Mouse (Mus musculus): ENCODE measurements around the gene D630045J12Rik. TPM values are rescaled to one million over a fixed set of nuclear protein-coding genes. Genes with fewer than 3 reads are reported as not detected.

D630045J12Rik gene
- polyA plus RNA-seq, 1 experiment: 1.7 TPM

GRCm38 (mm10) chr6:38292871-38293646, 39.2 kb upstream of the D630045J12Rik start:
- no peak overlapping the region for H3K4me3 ChIP-seq (ENCODE audit: insufficient read depth, poor library complexity, severe bottlenecking)
- H3ac ChIP-seq (ENCODE audit: control insufficient read depth, insufficient read length, low read depth): no peak overlapping the region
- no peaks in the 10 kb centered on the region for H3K27me3 ChIP-seq (ENCODE audit: control insufficient read depth, insufficient read depth, insufficient read length)
- no peaks in the 10 kb centered on the region for H3K79me3 ChIP-seq (ENCODE audit: low read depth)
- peaks cover 6% of the 10 kb centered on the region for H3K79me2 ChIP-seq (ENCODE audit: control insufficient read depth, insufficient read depth)
- H3K36me3 ChIP-seq (ENCODE audit: control insufficient read depth, insufficient read depth): peaks cover 75% of the 10 kb centered on the region
- TF ChIP-seq MYOD1 (IDR thresholded peaks at IDR 0.05; ENCODE audit: control insufficient read depth, insufficient read length, low read depth) (no peak), CTCF (IDR thresholded peaks at IDR 0.05; ENCODE audit: control insufficient read depth, insufficient read depth, insufficient read length) (no peak), MAX (IDR thresholded peaks at IDR 0.05) (no peak), CEBPB (IDR thresholded peaks at IDR 0.05; ENCODE audit: low read depth) (no peak), FOSL1 (IDR thresholded peaks at IDR 0.05; ENCODE audit: insufficient read depth, low read length, poor library complexity, severe bottlenecking) (no peak), USF1 (IDR thresholded peaks at IDR 0.05; ENCODE audit: low read depth) (no peak), MYOG (IDR thresholded peaks at IDR 0.05; ENCODE audit: control insufficient read depth, extremely low read depth, insufficient read length) (no peak)

- Histone ChIP-seq H3K36me3 (ENCODE audit: control insufficient read depth, insufficient read depth) (peaks cover 34% of the 10 kb centered on the region), H3K27me3 (ENCODE audit: control insufficient read depth, insufficient read depth, insufficient read length) (no peaks in the 10 kb centered on the region), H3ac (ENCODE audit: control insufficient read depth, insufficient read length, low read depth) (no peak overlapping the region), H3K79me3 (ENCODE audit: low read depth) (no peaks in the 10 kb centered on the region), H3K79me2 (ENCODE audit: control insufficient read depth, insufficient read depth) (no peaks in the 10 kb centered on the region), H3K4me3 (ENCODE audit: insufficient read depth, poor library complexity, severe bottlenecking) (no peak overlapping the region)
- TF ChIP-seq MAX (IDR thresholded peaks at IDR 0.05) (no peak), CEBPB (IDR thresholded peaks at IDR 0.05; ENCODE audit: low read depth) (no peak), USF1 (IDR thresholded peaks at IDR 0.05; ENCODE audit: low read depth) (no peak), CTCF (IDR thresholded peaks at IDR 0.05; ENCODE audit: control insufficient read depth, insufficient read depth, insufficient read length) (no peak), MYOG (IDR thresholded peaks at IDR 0.05; ENCODE audit: control insufficient read depth, extremely low read depth, insufficient read length) (no peak), FOSL1 (IDR thresholded peaks at IDR 0.05; ENCODE audit: insufficient read depth, low read length, poor library complexity, severe bottlenecking) (no peak), MYOD1 (IDR thresholded peaks at IDR 0.05; ENCODE audit: control insufficient read depth, insufficient read length, low read depth) (no peak)
Measured at GRCm38 (mm10) chr6:38284422-38284821, 30.6 kb upstream of the D630045J12Rik start.

GRCm38 (mm10) chr6:38264466-38264865, 10.7 kb upstream of the D630045J12Rik start:
- TF ChIP-seq FOSL1 (IDR thresholded peaks at IDR 0.05; ENCODE audit: insufficient read depth, low read length, poor library complexity, severe bottlenecking) (no peak), USF1 (IDR thresholded peaks at IDR 0.05; ENCODE audit: low read depth) (no peak), MAX (IDR thresholded peaks at IDR 0.05) (no peak)
- H3K4me3 ChIP-seq (ENCODE audit: insufficient read depth, poor library complexity, severe bottlenecking): no peak overlapping the region
- no peaks in the 10 kb centered on the region for H3K27me3 ChIP-seq (ENCODE audit: control insufficient read depth, insufficient read depth, insufficient read length)
- H3K36me3 ChIP-seq (ENCODE audit: control insufficient read depth, insufficient read depth): no peaks in the 10 kb centered on the region
- no peaks in the 10 kb centered on the region for H3K79me2 ChIP-seq (ENCODE audit: control insufficient read depth, insufficient read depth)
- no peak overlapping the region for H3ac ChIP-seq (ENCODE audit: control insufficient read depth, insufficient read length, low read depth)
- no peaks in the 10 kb centered on the region for H3K79me3 ChIP-seq (ENCODE audit: low read depth)

GRCm38 (mm10) chr6:38263393-38264159, 9.8 kb upstream of the D630045J12Rik start:
- Histone ChIP-seq H3K36me3 (ENCODE audit: control insufficient read depth, insufficient read depth) (no peaks in the 10 kb centered on the region), H3K27me3 (ENCODE audit: control insufficient read depth, insufficient read depth, insufficient read length) (no peaks in the 10 kb centered on the region), H3K4me3 (ENCODE audit: insufficient read depth, poor library complexity, severe bottlenecking) (no peak overlapping the region), H3K79me3 (ENCODE audit: low read depth) (no peaks in the 10 kb centered on the region), H3ac (ENCODE audit: control insufficient read depth, insufficient read length, low read depth) (no peak overlapping the region), H3K79me2 (ENCODE audit: control insufficient read depth, insufficient read depth) (no peaks in the 10 kb centered on the region)
- TF ChIP-seq CEBPB (IDR thresholded peaks at IDR 0.05; ENCODE audit: low read depth): no peak
- no peak for TF ChIP-seq MAX (IDR thresholded peaks at IDR 0.05)
- TF ChIP-seq FOSL1 (IDR thresholded peaks at IDR 0.05; ENCODE audit: insufficient read depth, low read length, poor library complexity, severe bottlenecking): no peak
- no peak for TF ChIP-seq USF1 (IDR thresholded peaks at IDR 0.05; ENCODE audit: low read depth)
- TF ChIP-seq CTCF (IDR thresholded peaks at IDR 0.05; ENCODE audit: control insufficient read depth, insufficient read depth, insufficient read length): no peak
- TF ChIP-seq MYOG (IDR thresholded peaks at IDR 0.05; ENCODE audit: control insufficient read depth, extremely low read depth, insufficient read length): no peak
- TF ChIP-seq MYOD1 (IDR thresholded peaks at IDR 0.05; ENCODE audit: control insufficient read depth, insufficient read length, low read depth): no peak

GRCm38 (mm10) chr6:38261877-38262276, 8.1 kb upstream of the D630045J12Rik start:
- Histone ChIP-seq H3K79me2 (ENCODE audit: control insufficient read depth, insufficient read depth) (no peaks in the 10 kb centered on the region), H3K4me3 (ENCODE audit: insufficient read depth, poor library complexity, severe bottlenecking) (no peak overlapping the region), H3K27me3 (ENCODE audit: control insufficient read depth, insufficient read depth, insufficient read length) (no peaks in the 10 kb centered on the region), H3K36me3 (ENCODE audit: control insufficient read depth, insufficient read depth) (no peaks in the 10 kb centered on the region), H3ac (ENCODE audit: control insufficient read depth, insufficient read length, low read depth) (no peak overlapping the region), H3K79me3 (ENCODE audit: low read depth) (no peaks in the 10 kb centered on the region)
- TF ChIP-seq CEBPB (IDR thresholded peaks at IDR 0.05; ENCODE audit: low read depth) (no peak), CTCF (IDR thresholded peaks at IDR 0.05; ENCODE audit: control insufficient read depth, insufficient read depth, insufficient read length) (no peak), USF1 (IDR thresholded peaks at IDR 0.05; ENCODE audit: low read depth) (no peak), MYOG (IDR thresholded peaks at IDR 0.05; ENCODE audit: control insufficient read depth, extremely low read depth, insufficient read length) (no peak), MAX (IDR thresholded peaks at IDR 0.05) (no peak), MYOD1 (IDR thresholded peaks at IDR 0.05; ENCODE audit: control insufficient read depth, insufficient read length, low read depth) (no peak), FOSL1 (IDR thresholded peaks at IDR 0.05; ENCODE audit: insufficient read depth, low read length, poor library complexity, severe bottlenecking) (no peak)
